Mouse (Mus musculus) limb, embryonic 12.5 days (tissue): ENCODE data around the gene Tmem38a. TPM values are rescaled to one million over a fixed set of nuclear protein-coding genes. Genes with fewer than 3 reads are reported as not detected.

Experiments
- ATAC-seq: fragments of 200-750 bp; cut with Nextera tagmentation; 2 replicates; pipeline ENCODE4 v1.8.0; 2017; ENCODE audit warnings: low read depth, moderate TSS enrichment; ENCODE audit not compliant: insufficient number of reproducible peaks, insufficient read depth, low FRiP score, low TSS enrichment
- H3K27ac ChIP-seq: fragments of 300-500 bp; sonication (generic); 2 replicates; pipeline ENCODE4 v1.5.1; 2016; ENCODE audit warnings: mild to moderate bottlenecking, moderate library complexity
- H3K27me3 ChIP-seq: fragments of 300-500 bp; sonication (generic); 2 replicates; pipeline ENCODE4 v1.6.1; 2016; ENCODE audit warnings: mild to moderate bottlenecking, moderate library complexity
- H3K36me3 ChIP-seq: fragments of 300-500 bp; sonication (generic); 2 replicates; pipeline ENCODE4 v1.6.1; 2016; ENCODE audit warnings: mild to moderate bottlenecking, moderate library complexity
- H3K4me1 ChIP-seq: fragments of 300-500 bp; sonication (generic); replicated peaks from 2 replicates; pipeline ENCODE4 v1.6.1; 2016
- H3K4me2 ChIP-seq: fragments of 300-500 bp; sonication (generic); 2 replicates; pipeline ENCODE4 v1.6.1; 2016; ENCODE audit warnings: mild to moderate bottlenecking, moderate library complexity
- H3K4me3 ChIP-seq: fragments of 300-500 bp; sonication (generic); replicated peaks from 2 replicates; pipeline ENCODE4 v1.5.1; 2016; ENCODE audit warnings: mild to moderate bottlenecking
- H3K9ac ChIP-seq: fragments of 300-500 bp; sonication (generic); replicated peaks from 2 replicates; pipeline ENCODE4 v1.6.1; 2016; ENCODE audit warnings: mild to moderate bottlenecking, moderate library complexity
- H3K9me3 ChIP-seq: fragments of 300-500 bp; sonication (generic); 2 replicates; pipeline ENCODE4 v1.6.1; 2016; ENCODE audit warnings: mild to moderate bottlenecking, moderate library complexity
- WGBS: fragments of 180-500 bp; shearing (Covaris S2); methylation state at CpG from one replicate; pipeline ENCODE4 v1.1.7; 2016; 5-methylcytosine and 5-hydroxymethylcytosine counted together
- microRNA-seq: library from miRNA; unstranded; fragments of <30 nt; microRNA quantifications from one replicate; pipeline ENCODE4, GENCODE M21; 2017
- polyA plus RNA-seq: library from polyadenylated mRNA; unstranded; fragments of >200 nt; fragmentation: Nextera tagmentation; extraction: Ambion mirVana; gene quantifications from 2 replicates; pipeline ENCODE4 v1.2.1, GENCODE M21; 2016

Gene Tmem38a
- polyA plus RNA-seq, 1 experiment from 2014 or later, result 16.5 TPM

- no peak overlapping the region for H3K4me2 ChIP-seq
- no peaks in the 10 kb centered on the region for H3K27me3 ChIP-seq
- no peaks in the 10 kb centered on the region for H3K9me3 ChIP-seq
- no peaks in the 10 kb centered on the region for H3K4me1 ChIP-seq
- H3K27ac ChIP-seq, result no peak overlapping the region
- H3K9ac ChIP-seq, result no peak overlapping the region
- H3K36me3 ChIP-seq, result no peaks in the 10 kb centered on the region
- ATAC-seq, result no peak
- WGBS, result 86% methylated on average over 10 of the region's 10 CpGs
- H3K4me3 ChIP-seq, result no peak overlapping the region
Measured at GRCm38 (mm10) chr8:72588865-72589264, 17.0 kb downstream of the Tmem38a start.

- Histone ChIP-seq H3K9ac (no peak overlapping the region), H3K4me1 (no peaks in the 10 kb centered on the region), H3K4me3 (no peak overlapping the region), H3K9me3 (no peaks in the 10 kb centered on the region), H3K4me2 (no peak overlapping the region), H3K27ac (no peak overlapping the region), H3K27me3 (no peaks in the 10 kb centered on the region), H3K36me3 (no peaks in the 10 kb centered on the region)
- 66% methylated on average over 7 of the region's 7 CpGs for WGBS
- no peak for ATAC-seq
Measured at GRCm38 (mm10) chr8:72589286-72589685, 17.4 kb downstream of the Tmem38a start.

GRCm38 (mm10) chr8:72590198-72590597 is 18.3 kb downstream of the Tmem38a start:
- ATAC-seq, result no peak

More at GRCm38 (mm10) chr8:72590198-72590597, 18.3 kb downstream of the Tmem38a start:
- no peaks in the 10 kb centered on the region for H3K4me1 ChIP-seq
- H3K27ac ChIP-seq, result no peak overlapping the region
- H3K27me3 ChIP-seq, result no peaks in the 10 kb centered on the region
- no peak overlapping the region for H3K4me3 ChIP-seq
- H3K9ac ChIP-seq, result no peak overlapping the region
- 68% methylated on average over 2 of the region's 2 CpGs for WGBS
- no peak overlapping the region for H3K4me2 ChIP-seq
- no peaks in the 10 kb centered on the region for H3K9me3 ChIP-seq
- H3K36me3 ChIP-seq, result no peaks in the 10 kb centered on the region

Small RNA genes lying within 50 kb of the gene (microRNA-seq; reads per million reads assigned to microRNA genes)
- not detected for gene Gm28019

Other genes starting within 250 kb of the Tmem38a start
- gene Eps15l1, start 150.6 kb upstream of the Tmem38a start, polyA plus RNA-seq, result 71.8 and 74.6 TPM in 2 replicates
- gene Calr3, start 128.2 kb upstream of the Tmem38a start, polyA plus RNA-seq, result 0.78 and 1.6 TPM in 2 replicates
- gene 1700030K09Rik, start 128.2 kb upstream of the Tmem38a start, polyA plus RNA-seq, result 16.6 and 17.1 TPM in 2 replicates
- gene Cherp, start 96.8 kb upstream of the Tmem38a start, polyA plus RNA-seq, result 61.2 and 72.2 TPM in 2 replicates
- 31.3 and 31.5 TPM in 2 replicates for gene Slc35e1, start 79.4 kb upstream of the Tmem38a start, polyA plus RNA-seq
- 20.2 and 21.4 TPM in 2 replicates for gene Med26, start 23.8 kb upstream of the Tmem38a start, polyA plus RNA-seq
- 115 and 121 TPM in 2 replicates for gene Smim7, start 967 bp upstream of the Tmem38a start, polyA plus RNA-seq
- not detected in 2 replicates for gene Nwd1, start 74.7 kb downstream of the Tmem38a start, polyA plus RNA-seq
- 166 and 167 TPM in 2 replicates for gene Sin3b, start 151.2 kb downstream of the Tmem38a start, polyA plus RNA-seq
- gene F2rl3, start 189.8 kb downstream of the Tmem38a start, polyA plus RNA-seq, result 1.4 and 2.1 TPM in 2 replicates